Mouse (Mus musculus): ENCODE measurements around the gene Kat2b.

GRCm38 (mm10) chr17:53577754-53578153 lies 11.1 kb downstream of the Kat2b start:
- TF ChIP-seq CTCF (IDR thresholded peaks at IDR 0.05; ENCODE audit: low read depth, low read length) (no peak), POLR2A (IDR thresholded peaks at IDR 0.05; ENCODE audit: insufficient read depth, low read length) (no peak), EP300 (IDR thresholded peaks at IDR 0.05; ENCODE audit: insufficient read depth, low read depth, low read length) (no peak)

Measured in ES-Bruce4 (cell line).